In the genomic region with DNA sequence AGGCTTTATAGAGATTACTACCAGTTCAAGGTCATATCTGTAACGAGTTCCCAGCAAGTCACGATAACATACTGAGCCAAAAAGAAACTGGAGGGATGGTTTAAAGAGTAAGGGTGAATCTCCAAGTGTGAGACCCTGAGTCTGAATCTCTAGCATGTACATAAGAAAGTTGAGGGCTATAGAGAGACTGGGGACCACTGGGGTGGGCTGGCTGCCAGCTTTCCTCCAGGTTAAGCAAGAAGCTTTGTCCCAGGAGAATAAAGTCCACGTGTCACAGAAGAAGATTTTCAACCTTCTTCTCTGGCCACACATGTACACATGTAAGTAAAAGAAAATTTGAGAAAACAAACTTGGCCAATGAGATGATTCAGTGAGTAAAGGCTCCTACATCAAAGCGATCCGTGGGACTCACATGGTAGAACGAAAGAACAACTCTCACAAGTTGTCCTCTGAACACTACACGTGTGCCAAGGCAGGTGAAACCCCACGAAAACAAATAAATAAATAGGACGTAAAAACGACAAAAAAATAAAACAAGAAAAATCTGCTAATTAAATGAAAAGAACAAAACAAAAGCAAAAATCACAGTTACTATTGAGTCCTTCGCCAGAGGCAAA, we compare ENCODE assay signal across 9 mouse cellular contexts. TPM values are rescaled to one million over a fixed set of nuclear protein-coding genes. Genes with fewer than 3 reads are reported as not detected.
DNase-seq lines count a peak whose midpoint lies in the region; ATAC-seq and TF ChIP-seq lines count a peak whose summit lies in the region.
"Had no signal": no experiment of that assay in that cellular context is flagged by ENCODE, and none has a peak within 500 bp of the region (broad histone marks: within the 10 kb centered on the region; RNA-seq: fewer than 3 reads in every experiment).

No protein-coding gene starts in this region.

- H3K4me3 ChIP-seq in lung, postnatal 0 days (ENCODE audit: low read depth, low read length) = peak overlapping the region; percentile 63
- peak overlapping the region; percentile 67 for H3K4me3 ChIP-seq in embryonic facial prominence, embryonic 11.5 days (ENCODE audit: low read depth, low read length)
- peak overlapping the region; percentile 80 for H3K4me3 ChIP-seq in hindbrain, postnatal 0 days (ENCODE audit: low read length)
- peak overlapping the region; percentile 81 for H3K4me3 ChIP-seq in midbrain, embryonic 12.5 days

- peak overlapping the region; percentile 29; the same call in 1 of the 2 replicates for H3K9ac ChIP-seq in lung, postnatal 0 days (replicated peaks; ENCODE audit: low read depth)
- H3K9ac ChIP-seq in embryonic facial prominence, embryonic 11.5 days (replicated peaks; ENCODE audit: low read length) = no peak overlapping the region; the same call in 1 of the 2 replicates
- H3K9ac ChIP-seq in hindbrain, postnatal 0 days (replicated peaks; ENCODE audit: low read length) = peak overlapping the region; percentile 85; the same call in 1 of the 2 replicates
- H3K9ac ChIP-seq in midbrain, embryonic 12.5 days (replicated peaks) = no peak overlapping the region

- no peaks in the 10 kb centered on the region for H3K27me3 ChIP-seq in lung, postnatal 0 days (replicated peaks; ENCODE audit: insufficient read depth, low read length)
- no peaks in the 10 kb centered on the region for H3K27me3 ChIP-seq in embryonic facial prominence, embryonic 11.5 days (ENCODE audit: control insufficient read depth, insufficient read depth, low read length)
- H3K27me3 ChIP-seq in hindbrain, postnatal 0 days (ENCODE audit: insufficient read depth, low read length) = no peaks in the 10 kb centered on the region
- peaks cover 12% of the 10 kb centered on the region for H3K27me3 ChIP-seq in midbrain, embryonic 12.5 days

- no peak overlapping the region for H3K27ac ChIP-seq in lung, postnatal 0 days (ENCODE audit: low read length)
- no peak overlapping the region for H3K27ac ChIP-seq in embryonic facial prominence, embryonic 11.5 days (replicated peaks; ENCODE audit: low read depth, low read length)
- H3K27ac ChIP-seq in hindbrain, postnatal 0 days = peak overlapping the region; percentile 89; the same call in 1 of the 2 replicates
- no peak overlapping the region; the same call in 1 of the 2 replicates for H3K27ac ChIP-seq in midbrain, embryonic 12.5 days (replicated peaks)

- TF ChIP-seq CTCF in lung, postnatal 0 days (IDR thresholded peaks at IDR 0.05) = no peak
- no peak for TF ChIP-seq CTCF in hindbrain, postnatal 0 days (IDR thresholded peaks at IDR 0.05; ENCODE audit: low read depth)

- no peak for TF ChIP-seq EP300 in lung, postnatal 0 days (IDR thresholded peaks at IDR 0.05)

- H3K4me1 ChIP-seq in lung, postnatal 0 days (ENCODE audit: insufficient read depth, low read depth, low read length) = peaks cover 4% of the 10 kb centered on the region; the same call in 1 of the 2 replicates
- H3K4me1 ChIP-seq in embryonic facial prominence, embryonic 11.5 days (ENCODE audit: control insufficient read depth, insufficient read depth, low read length) = 0 out of 2 replicates have a peak, but pooled peaks cover 2% of the 10 kb centered on the region
- H3K4me1 ChIP-seq in hindbrain, postnatal 0 days (ENCODE audit: insufficient read depth, low read length) = peaks cover 5% of the 10 kb centered on the region; the same call in 1 of the 2 replicates
- H3K4me1 ChIP-seq in midbrain, embryonic 12.5 days = peaks cover 5% of the 10 kb centered on the region; the same call in 1 of the 2 replicates

- H3K4me2 ChIP-seq in lung, postnatal 0 days (replicated peaks; ENCODE audit: low read depth, low read length) = peak overlapping the region; percentile 70
- peak overlapping the region; percentile 8 for H3K4me2 ChIP-seq in embryonic facial prominence, embryonic 11.5 days (ENCODE audit: low read depth, low read length)
- H3K4me2 ChIP-seq in hindbrain, postnatal 0 days (ENCODE audit: low read depth, low read length) = peak overlapping the region; percentile 85
- H3K4me2 ChIP-seq in midbrain, embryonic 12.5 days (replicated peaks) = peak overlapping the region; percentile 77

- ATAC-seq in lung, postnatal 0 days = no peak
- ATAC-seq in embryonic facial prominence, embryonic 11.5 days (replicated peaks; ENCODE audit: insufficient number of reproducible peaks, low FRiP score, low TSS enrichment, low read depth) = 0 out of 2 replicates have a peak, but pooled peaks have one; percentile 14
- peak; percentile 28; the same call in 1 of the 2 replicates for ATAC-seq in hindbrain, postnatal 0 days
- peak; percentile 41 for ATAC-seq in midbrain, embryonic 12.5 days (ENCODE audit: low FRiP score, low read depth)

- no peaks in the 10 kb centered on the region for H3K9me3 ChIP-seq in lung, postnatal 0 days (ENCODE audit: low read length)
- no peaks in the 10 kb centered on the region for H3K9me3 ChIP-seq in embryonic facial prominence, embryonic 11.5 days (replicated peaks; ENCODE audit: control insufficient read depth, low read length)
- no peaks in the 10 kb centered on the region for H3K9me3 ChIP-seq in hindbrain, postnatal 0 days (ENCODE audit: low read length)
- H3K9me3 ChIP-seq in midbrain, embryonic 12.5 days = no peaks in the 10 kb centered on the region

- H3K36me3 ChIP-seq in lung, postnatal 0 days (ENCODE audit: insufficient read depth, low read length) = no peaks in the 10 kb centered on the region
- no peaks in the 10 kb centered on the region for H3K36me3 ChIP-seq in embryonic facial prominence, embryonic 11.5 days (replicated peaks; ENCODE audit: control insufficient read depth, insufficient read depth, low read depth, low read length)
- no peaks in the 10 kb centered on the region for H3K36me3 ChIP-seq in hindbrain, postnatal 0 days (ENCODE audit: insufficient read depth, low read length)
- H3K36me3 ChIP-seq in midbrain, embryonic 12.5 days = no peaks in the 10 kb centered on the region

- 54% methylated on average over 11 of the region's 11 CpGs for WGBS in lung, postnatal 0 days
- WGBS in embryonic facial prominence, embryonic 11.5 days = 61% methylated on average over 11 of the region's 11 CpGs
- WGBS in hindbrain, postnatal 0 days = 54% methylated on average over 11 of the region's 11 CpGs
- WGBS in midbrain, embryonic 12.5 days = 57% methylated on average over 11 of the region's 11 CpGs

- DNase-seq in lung, postnatal 0 days (ENCODE audit: low spot score) = no peak
- DNase-seq in lung, postnatal 25 days (ENCODE audit: low spot score) = no peak
- no peak for DNase-seq in embryonic facial prominence, embryonic 11.5 days (ENCODE audit: low spot score)
- no peak for DNase-seq in hindbrain, postnatal 0 days (ENCODE audit: low spot score)
- no peak for DNase-seq in adipocyte (ENCODE audit: low spot score)
- DNase-seq in spleen, adult 12 weeks (ENCODE audit: low spot score) = no peak
- DNase-seq in lung, postnatal 10 days = no peak

RNA-seq across cellular contexts. Expression of a gene that starts 35.8 kb away (rescaled TPM):
- not detected in 2 replicates for polyA plus RNA-seq in lung, postnatal 0 days (2015; fragmentation: Nextera tagmentation; extraction: Ambion mirVana)
- polyA plus RNA-seq in embryonic facial prominence, embryonic 11.5 days (2014; fragmentation: Nextera tagmentation; extraction: Ambion mirVana) = not detected in 2 replicates
- not detected in 2 replicates for total RNA-seq in hindbrain, postnatal 0 days (2014; rRNA removed)
- polyA plus RNA-seq in hindbrain, postnatal 0 days (2015; fragmentation: Nextera tagmentation; extraction: Ambion mirVana) = not detected in 2 replicates
- polyA plus RNA-seq in midbrain, embryonic 12.5 days (2016; fragmentation: Nextera tagmentation; extraction: Ambion mirVana) = not detected in 2 replicates
- polyA plus RNA-seq: brain, embryonic 14.5 days had no signal

Comparison
In these comparisons a context has a peak if more than half of its experiments do, and no peak if none do; other contexts are left out.
1. H3K4me2 ChIP-seq: peak in every context shown above with its lines; median percentile 85 in hindbrain, postnatal 0 days; 77 in midbrain, embryonic 12.5 days; 70 in lung, postnatal 0 days; 8 in embryonic facial prominence, embryonic 11.5 days.
2. H3K9ac ChIP-seq: peak in lung, postnatal 0 days (single experiment) and hindbrain, postnatal 0 days (single experiment); none in embryonic facial prominence, embryonic 11.5 days (single experiment) and midbrain, embryonic 12.5 days (single experiment).
3. Peak in every context shown above with its lines, with median percentiles within 50 percentile points of each other: H3K4me3 ChIP-seq.